Mouse (Mus musculus) ovary, adult 18-20 months (tissue): ENCODE results near the gene Tut7.
"Not testable (repeated sequence)": the region's sequence is repeated elsewhere in the genome, so short reads cannot be mapped to it uniquely, and the experiment has no call there.

Experiments used
- DNase-seq: peaks from one replicate; pipeline ENCODE4 v3.0.0; 2022; ENCODE audit warnings: low spot score, mixed read lengths

Tut7 gene

GRCm38 (mm10) chr13:59832871-59833270 is 9.9 kb upstream of the Tut7 start:
- DNase-seq: no peak

- DNase-seq: no peak
These were observed 9.5 kb upstream of the Tut7 start for GRCm38 (mm10) chr13:59832454-59832853.

- no peak for DNase-seq
These were observed 3.0 kb upstream of the Tut7 start for GRCm38 (mm10) chr13:59825966-59826365.

GRCm38 (mm10) chr13:59820836-59821235 is 2.1 kb downstream of the Tut7 start:
- no peak for DNase-seq

GRCm38 (mm10) chr13:59820114-59820513 is 2.8 kb downstream of the Tut7 start:
- DNase-seq: no peak

- no peak for DNase-seq
These were observed 5.6 kb downstream of the Tut7 start for GRCm38 (mm10) chr13:59817352-59817751.

GRCm38 (mm10) chr13:59814109-59814591 is 8.8 kb downstream of the Tut7 start:
- no peak for DNase-seq

- DNase-seq: no peak
These were observed 11.4 kb downstream of the Tut7 start for GRCm38 (mm10) chr13:59811581-59811980.

- DNase-seq: no peak
These were observed 21.9 kb downstream of the Tut7 start for GRCm38 (mm10) chr13:59801000-59801399.

GRCm38 (mm10) chr13:59800077-59800476 is 22.9 kb downstream of the Tut7 start:
- no peak for DNase-seq

- DNase-seq: no peak
These were observed 24.6 kb downstream of the Tut7 start for GRCm38 (mm10) chr13:59798306-59798705.

- DNase-seq: no peak
These were observed 26.5 kb downstream of the Tut7 start for GRCm38 (mm10) chr13:59796466-59796848.

GRCm38 (mm10) chr13:59795807-59796465 is 27.0 kb downstream of the Tut7 start:
- DNase-seq: no peak

GRCm38 (mm10) chr13:59794786-59795185 is 28.2 kb downstream of the Tut7 start:
- no peak for DNase-seq

GRCm38 (mm10) chr13:59782145-59782544 is 40.8 kb downstream of the Tut7 start, which contains the start of gene Gm49354:
TSS of gene Gm49354 (minus strand) at chr13:59782245.
- no peak for DNase-seq

- DNase-seq: not testable (repeated sequence)
These were observed 43.1 kb downstream of the Tut7 start for GRCm38 (mm10) chr13:59779744-59780264.

- no peak for DNase-seq
These were observed 43.7 kb downstream of the Tut7 start for GRCm38 (mm10) chr13:59779213-59779612.

- DNase-seq: no peak
These were observed 47.8 kb downstream of the Tut7 start for GRCm38 (mm10) chr13:59775168-59775567.

- DNase-seq: peak; percentile 39
These were observed 51.7 kb downstream of the Tut7 start for GRCm38 (mm10) chr13:59771257-59771656.

- no peak for DNase-seq
These were observed 52.1 kb downstream of the Tut7 start for GRCm38 (mm10) chr13:59770847-59771246.

- DNase-seq: peak; percentile 76
These were observed 52.8 kb downstream of the Tut7 start for GRCm38 (mm10) chr13:59770164-59770562.

- DNase-seq: peak; percentile 97
These were observed 53.4 kb downstream of the Tut7 start, which contains the start of gene Isca1 for GRCm38 (mm10) chr13:59769296-59770163. TSS of gene Isca1 (minus strand) at chr13:59769810.

GRCm38 (mm10) chr13:59768531-59768930 is 54.4 kb downstream of the Tut7 start:
- no peak for DNase-seq
